Mouse (Mus musculus): ENCODE results near the gene Prokr1. TPM values are rescaled to one million over a fixed set of nuclear protein-coding genes. Genes with fewer than 3 reads are reported as not detected.
"Not testable (repeated sequence)": the region's sequence is repeated elsewhere in the genome, so short reads cannot be mapped to it uniquely, and the experiment has no call there.

The Prokr1 gene
- polyA plus RNA-seq (2015; fragmentation: Nextera tagmentation; extraction: Ambion mirVana) = 2.2 and 3.1 TPM in 2 replicates

DNA sequence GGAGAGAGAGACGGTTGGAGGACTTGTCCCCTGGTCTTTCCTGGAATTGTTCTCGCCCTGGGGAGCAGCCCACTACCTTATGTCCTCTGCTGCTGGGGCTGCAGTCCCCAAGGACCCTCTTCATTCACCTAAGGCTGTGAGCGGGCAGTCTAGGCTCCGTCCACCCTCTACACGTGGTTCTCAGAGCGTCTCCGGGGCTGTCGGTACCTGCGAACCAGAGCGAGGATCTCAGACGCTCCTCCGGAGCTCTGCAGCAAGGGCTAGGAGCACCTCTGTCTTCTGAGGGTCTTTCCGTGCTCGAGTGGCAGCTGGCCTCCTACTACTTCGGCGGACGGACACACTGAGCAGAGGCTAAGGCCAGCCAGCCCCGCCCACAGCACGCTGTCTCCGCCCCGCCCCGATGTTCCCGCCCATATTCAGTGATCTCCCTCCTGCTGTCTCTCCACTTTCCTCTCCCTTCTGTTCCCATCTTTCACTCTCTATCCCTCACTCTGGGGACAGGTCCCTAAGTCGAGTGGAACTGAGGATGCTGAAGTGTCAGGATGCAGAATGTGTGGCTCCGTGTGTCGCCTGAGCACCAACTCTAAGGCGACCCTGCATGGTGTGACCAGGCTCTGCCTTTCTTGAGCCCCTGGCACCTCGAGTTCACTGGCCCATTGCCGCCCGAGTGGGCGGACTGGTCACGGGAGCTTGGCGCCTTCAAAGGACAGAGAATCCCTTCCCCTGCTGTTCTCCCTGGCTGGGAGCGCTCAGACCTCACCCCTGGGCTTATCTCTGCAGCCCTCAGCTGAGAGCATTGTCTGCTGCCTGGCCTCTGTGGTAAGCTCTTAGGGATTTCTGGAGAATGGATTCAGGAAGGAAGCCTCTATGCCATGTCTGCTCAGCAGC lies at the start of gene Prokr1:
Gene Prokr1 (minus strand): TSS at position 350 of the 888 bp plus-strand sequence.
- H3K9me3 ChIP-seq = no peaks in the 10 kb centered on the region
- H3K36me3 ChIP-seq = no peaks in the 10 kb centered on the region
- peaks cover 22% of the 10 kb centered on the region for H3K4me1 ChIP-seq (replicated peaks)
- ATAC-seq (ENCODE audit: low FRiP score) = peak; percentile 89
- peak within 1 kb of the TSS; percentile 75 for H3K9ac ChIP-seq
- peaks cover 22% of the 10 kb centered on the region for H3K27me3 ChIP-seq
- H3K4me3 ChIP-seq = peak within 1 kb of the TSS; percentile 50
- 1% methylated on average over 34 of the region's 34 CpGs for WGBS
- peak within 1 kb of the TSS; percentile 63 for H3K27ac ChIP-seq
- peak within 1 kb of the TSS; percentile 83 for H3K4me2 ChIP-seq

DNA sequence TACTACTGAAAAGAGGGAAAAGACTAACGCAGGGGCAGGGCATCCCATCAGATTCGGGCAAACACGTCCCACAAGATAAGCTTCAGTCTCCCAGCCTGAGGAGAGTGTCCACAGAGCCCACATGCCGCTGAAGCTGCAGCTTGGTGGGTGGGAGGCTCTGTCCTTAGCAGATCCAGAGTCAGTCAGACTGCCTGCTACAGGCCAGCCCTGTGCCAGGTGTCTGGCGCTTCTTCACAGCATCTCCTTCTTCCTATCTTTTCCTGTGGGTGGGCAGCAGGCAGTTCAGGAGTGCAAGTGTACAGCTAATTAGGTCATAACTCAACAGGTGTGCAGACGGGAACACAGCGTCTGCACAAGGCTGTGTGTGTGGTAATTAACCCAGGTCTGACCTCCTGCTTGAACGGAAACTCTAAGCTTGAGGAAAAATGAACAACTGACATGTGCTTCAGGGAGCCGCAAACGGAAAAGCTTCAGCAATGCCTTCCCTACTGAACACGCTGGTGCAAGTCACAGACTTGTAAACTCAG lies 47.7 kb upstream of the Prokr1 start:
- Histone ChIP-seq H3K4me3 (no peak overlapping the region), H3K4me1 (replicated peaks) (no peaks in the 10 kb centered on the region), H3K27me3 (0 out of 2 replicates have a peak, but pooled peaks cover 5% of the 10 kb centered on the region), H3K9me3 (no peaks in the 10 kb centered on the region), H3K27ac (no peak overlapping the region), H3K4me2 (no peak overlapping the region), H3K9ac (no peak overlapping the region), H3K36me3 (peaks cover 11% of the 10 kb centered on the region)
- ATAC-seq (ENCODE audit: low FRiP score) = no peak
- 74% methylated on average over 11 of the region's 11 CpGs for WGBS

DNA sequence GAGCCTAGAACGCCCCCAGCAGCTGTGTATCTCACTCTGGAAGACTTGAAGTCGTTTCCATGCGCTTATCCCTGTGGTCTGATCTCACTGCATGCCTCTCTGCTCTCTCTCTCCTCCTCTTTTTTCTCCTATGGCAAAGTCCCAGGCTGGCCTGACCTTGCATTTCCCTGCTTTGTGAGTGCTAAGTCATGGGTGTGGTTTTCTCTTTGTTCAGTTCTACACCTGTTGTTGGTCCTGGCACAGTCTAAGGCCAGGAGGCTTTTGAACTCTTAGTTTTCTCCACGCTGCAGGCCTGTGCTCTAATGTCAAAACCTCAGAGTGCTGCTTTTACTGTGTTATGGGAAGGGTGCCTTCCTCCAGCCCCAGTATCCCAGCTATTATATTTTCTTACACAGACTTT lies 41.6 kb upstream of the Prokr1 start:
- no peak for ATAC-seq (ENCODE audit: low FRiP score)
- peaks cover 7% of the 10 kb centered on the region; the same call in 1 of the 2 replicates for H3K36me3 ChIP-seq
- no peak overlapping the region for H3K27ac ChIP-seq
- H3K27me3 ChIP-seq = no peaks in the 10 kb centered on the region
- no peaks in the 10 kb centered on the region for H3K4me1 ChIP-seq (replicated peaks)
- no peak overlapping the region for H3K4me2 ChIP-seq
- H3K9me3 ChIP-seq = no peaks in the 10 kb centered on the region
- no peak overlapping the region for H3K9ac ChIP-seq
- no peak overlapping the region for H3K4me3 ChIP-seq
- 80% methylated on average over 4 of the region's 4 CpGs for WGBS

DNA sequence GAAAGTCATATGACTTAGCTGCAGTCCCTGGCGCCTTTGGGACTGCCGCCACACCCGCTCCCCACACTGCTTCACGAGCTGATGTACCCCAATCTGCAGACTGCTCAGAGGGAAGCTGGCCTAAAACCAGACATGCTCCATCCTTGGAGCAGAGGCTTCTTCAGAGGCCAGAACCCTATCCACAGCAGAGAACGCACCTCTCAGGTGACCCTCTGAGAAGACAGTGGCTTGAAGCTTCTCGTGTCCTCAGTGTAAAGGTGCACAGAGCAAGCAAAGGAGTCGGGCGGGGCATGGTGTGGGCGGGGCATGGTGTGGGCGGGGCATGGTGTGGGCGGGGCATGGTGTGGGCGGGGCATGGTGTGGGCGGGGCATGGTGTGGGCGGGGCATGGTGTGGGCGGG lies 38.4 kb upstream of the Prokr1 start:
- 67% methylated on average over 14 of the region's 15 CpGs for WGBS
- not testable (repeated sequence) for H3K27me3 ChIP-seq; H3K36me3 ChIP-seq; ATAC-seq (ENCODE audit: low FRiP score); H3K4me2 ChIP-seq; H3K9me3 ChIP-seq; H3K4me1 ChIP-seq (replicated peaks); H3K27ac ChIP-seq; H3K4me3 ChIP-seq; H3K9ac ChIP-seq

DNA sequence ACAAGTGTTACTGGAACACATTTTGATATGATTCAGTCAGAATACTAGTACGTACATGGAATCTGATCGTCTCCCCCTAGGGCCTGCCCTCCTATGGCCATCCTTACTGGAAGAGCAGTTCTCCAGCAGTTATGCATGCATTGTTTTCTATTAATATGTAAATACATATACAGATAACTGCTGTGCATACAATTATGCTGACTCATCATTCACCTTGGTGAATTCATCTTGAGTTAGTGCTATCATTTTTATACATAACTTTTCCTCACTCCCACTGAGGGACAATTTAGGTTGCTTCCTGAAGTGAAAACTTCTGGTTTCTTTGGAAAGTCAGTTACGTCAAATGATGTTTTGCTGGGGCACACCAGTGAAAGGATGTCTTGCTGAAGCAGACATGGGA lies 32.6 kb upstream of the Prokr1 start:
- no peak for ATAC-seq (ENCODE audit: low FRiP score)

DNA sequence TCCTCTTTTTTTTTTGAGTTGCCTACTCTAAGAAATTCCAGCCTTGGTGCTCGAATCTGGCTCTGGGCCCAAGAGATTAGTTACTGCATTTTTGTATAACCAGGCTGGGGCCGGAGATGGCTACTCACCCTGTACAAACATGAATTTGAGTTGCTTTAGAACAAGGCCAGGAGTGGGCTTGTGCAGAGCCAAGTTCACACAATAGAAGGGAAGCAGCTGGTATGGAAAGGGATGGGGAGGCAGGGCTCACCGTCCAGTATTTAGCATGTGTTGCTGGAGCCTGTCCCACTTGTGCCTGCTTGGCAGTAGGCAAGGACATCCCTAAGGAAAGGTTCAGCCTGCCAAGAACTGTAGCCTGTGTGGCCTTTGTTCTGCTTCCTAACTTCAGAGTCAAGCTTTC lies 30.7 kb upstream of the Prokr1 start:
- H3K9ac ChIP-seq = no peak overlapping the region
- H3K4me2 ChIP-seq = no peak overlapping the region
- WGBS = 50% methylated on average over 3 of the region's 3 CpGs
- no peak overlapping the region for H3K4me3 ChIP-seq
- no peaks in the 10 kb centered on the region for H3K27me3 ChIP-seq
- no peaks in the 10 kb centered on the region for H3K9me3 ChIP-seq
- no peaks in the 10 kb centered on the region for H3K36me3 ChIP-seq
- ATAC-seq (ENCODE audit: low FRiP score) = peak; percentile 74
- peak overlapping the region; percentile 40; the same call in 1 of the 2 replicates for H3K27ac ChIP-seq
- 0 out of 2 replicates have a peak, but pooled peaks cover 4% of the 10 kb centered on the region for H3K4me1 ChIP-seq (replicated peaks)

More for the DNA sequence above, 32.6 kb upstream of the Prokr1 start:
- no peak overlapping the region for H3K4me3 ChIP-seq
- H3K4me2 ChIP-seq = no peak overlapping the region
- no peaks in the 10 kb centered on the region for H3K36me3 ChIP-seq
- 83% methylated on average over 3 of the region's 3 CpGs for WGBS
- H3K27me3 ChIP-seq = no peaks in the 10 kb centered on the region
- H3K9me3 ChIP-seq = no peaks in the 10 kb centered on the region
- H3K27ac ChIP-seq = no peak overlapping the region
- H3K9ac ChIP-seq = no peak overlapping the region
- 0 out of 2 replicates have a peak, but pooled peaks cover 4% of the 10 kb centered on the region for H3K4me1 ChIP-seq (replicated peaks)

DNA sequence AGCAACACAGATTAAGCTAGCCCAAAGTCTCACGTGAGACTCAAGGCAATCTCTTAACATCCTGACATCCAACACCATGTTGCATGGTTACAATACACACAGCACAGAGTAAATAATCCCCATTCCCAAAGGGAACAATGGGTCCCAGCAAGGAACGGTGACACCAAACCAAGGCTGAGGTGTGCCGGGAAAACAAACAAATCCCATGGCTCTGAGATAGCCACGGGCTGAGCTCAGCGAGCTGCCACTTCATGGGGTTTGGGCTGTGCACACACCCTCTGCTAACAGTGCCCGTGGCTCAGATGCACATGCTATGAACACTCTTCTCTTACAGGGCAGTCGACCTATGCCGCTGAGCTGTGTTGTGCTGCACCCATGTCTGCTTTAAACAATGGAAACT lies 27.5 kb upstream of the Prokr1 start:
- H3K4me2 ChIP-seq = no peak overlapping the region
- H3K4me1 ChIP-seq (replicated peaks) = peaks cover 4% of the 10 kb centered on the region; the same call in 1 of the 2 replicates
- no peaks in the 10 kb centered on the region for H3K36me3 ChIP-seq
- WGBS = 78% methylated on average over 8 of the region's 8 CpGs
- no peak for ATAC-seq (ENCODE audit: low FRiP score)
- H3K27ac ChIP-seq = no peak overlapping the region
- H3K9ac ChIP-seq = no peak overlapping the region
- no peak overlapping the region for H3K4me3 ChIP-seq
- H3K27me3 ChIP-seq = no peaks in the 10 kb centered on the region
- no peaks in the 10 kb centered on the region for H3K9me3 ChIP-seq

DNA sequence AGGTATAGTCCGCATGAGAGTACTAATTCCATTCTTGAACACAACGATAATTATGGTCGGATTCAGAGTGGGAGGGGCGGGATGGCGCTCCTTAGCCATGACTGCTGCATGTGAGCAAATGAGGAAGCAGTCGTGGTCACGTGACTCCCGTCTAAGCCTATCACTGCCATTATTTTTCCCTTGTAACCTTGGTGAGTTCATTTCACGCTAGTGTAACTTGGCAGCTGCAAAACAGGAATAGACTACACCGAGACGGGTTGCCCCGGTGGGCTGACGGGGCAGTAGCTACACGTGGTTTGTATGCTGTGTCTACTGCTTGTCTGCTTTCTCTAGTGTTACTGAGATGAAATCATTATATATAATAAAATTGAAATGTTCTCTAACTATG lies 25.1 kb upstream of the Prokr1 start:
- Histone ChIP-seq H3K4me2 (no peak overlapping the region), H3K4me1 (replicated peaks) (no peaks in the 10 kb centered on the region; the same call in 1 of the 2 replicates)

DNA sequence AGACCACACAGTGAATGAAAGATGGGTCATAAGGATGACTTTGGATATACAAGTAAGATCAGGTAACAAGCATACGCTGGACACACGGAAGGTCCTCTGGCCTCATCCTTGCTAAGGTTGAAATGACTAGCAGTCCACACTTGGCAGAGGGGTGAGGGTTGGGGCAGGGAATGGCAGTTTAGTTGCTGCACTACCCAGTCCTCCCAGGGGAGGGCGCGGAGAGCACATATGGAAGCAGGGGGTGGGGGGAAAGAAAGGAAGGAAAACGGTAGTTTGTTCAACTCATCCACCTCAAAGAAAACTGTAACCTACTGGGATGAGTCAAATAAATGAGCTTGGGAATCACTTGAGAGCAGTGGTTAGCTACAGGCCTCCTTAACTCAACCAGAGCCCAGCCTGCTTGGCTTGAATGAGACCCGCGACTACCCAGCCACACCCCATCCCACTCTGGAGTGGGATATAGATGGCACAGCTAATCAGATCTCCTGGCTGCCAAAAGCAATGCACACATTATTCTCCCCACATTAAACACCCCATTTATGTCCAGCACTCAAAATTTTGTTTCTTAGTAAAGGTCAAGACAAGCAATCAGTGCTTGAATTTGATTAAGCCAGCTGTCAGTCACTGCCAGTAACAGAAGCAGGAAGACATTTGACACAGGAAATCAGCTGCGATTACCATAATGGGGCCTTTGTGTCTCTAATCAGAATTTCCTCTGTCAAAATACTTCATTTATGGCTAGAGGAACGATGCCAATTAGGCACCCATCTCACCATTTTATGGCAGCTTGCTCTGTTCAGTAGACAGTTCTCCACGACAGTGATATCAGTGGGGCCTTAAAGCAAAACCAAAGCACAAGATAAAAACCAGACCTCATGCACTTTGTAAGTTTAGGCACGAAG lies 24.5 kb upstream of the Prokr1 start:
- Histone ChIP-seq H3K27ac (no peak overlapping the region), H3K4me2 (0 out of 2 replicates have a peak overlapping the region, but pooled peaks have one; percentile 11)

More for the DNA sequence above, 25.1 kb upstream of the Prokr1 start:
- H3K9ac ChIP-seq = no peak overlapping the region
- 0 out of 2 replicates have a peak, but pooled peaks cover 3% of the 10 kb centered on the region for H3K27me3 ChIP-seq
- H3K36me3 ChIP-seq = no peaks in the 10 kb centered on the region
- WGBS = 82% methylated on average over 14 of the region's 14 CpGs
- H3K4me3 ChIP-seq = no peak overlapping the region
- H3K27ac ChIP-seq = no peak overlapping the region
- no peaks in the 10 kb centered on the region for H3K9me3 ChIP-seq
- no peak for ATAC-seq (ENCODE audit: low FRiP score)

DNA sequence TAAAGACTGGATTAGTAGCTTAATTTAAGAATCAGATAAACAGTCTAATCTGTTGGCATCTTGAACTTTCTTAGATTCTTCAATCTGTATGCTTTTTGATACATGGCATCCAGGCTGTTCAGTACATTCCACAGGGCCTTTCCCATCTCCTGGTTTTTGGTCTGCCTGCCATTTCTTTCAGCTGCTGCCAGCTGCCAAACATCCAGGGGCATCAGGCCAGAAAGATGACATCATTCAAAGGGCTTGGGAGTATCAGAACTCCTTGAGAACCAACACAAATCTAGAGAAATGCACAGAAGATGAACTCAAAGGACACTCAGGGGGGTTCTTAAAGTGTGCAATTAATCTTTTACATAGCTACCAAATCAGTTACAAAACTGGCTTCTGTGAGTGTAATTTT lies 9.3 kb upstream of the Prokr1 start:
- no peak overlapping the region for H3K27ac ChIP-seq
- H3K9ac ChIP-seq = no peak overlapping the region
- H3K4me1 ChIP-seq (replicated peaks) = peaks cover 5% of the 10 kb centered on the region
- no peak overlapping the region for H3K4me3 ChIP-seq
- no peaks in the 10 kb centered on the region for H3K27me3 ChIP-seq
- no peak for ATAC-seq (ENCODE audit: low FRiP score)
- no peak overlapping the region for H3K4me2 ChIP-seq
- H3K9me3 ChIP-seq = no peaks in the 10 kb centered on the region
- no peaks in the 10 kb centered on the region for H3K36me3 ChIP-seq

More for the DNA sequence above, 24.5 kb upstream of the Prokr1 start:
- H3K4me3 ChIP-seq = no peak overlapping the region
- no peak overlapping the region for H3K9ac ChIP-seq
- no peaks in the 10 kb centered on the region for H3K36me3 ChIP-seq
- H3K4me1 ChIP-seq (replicated peaks) = no peaks in the 10 kb centered on the region; the same call in 1 of the 2 replicates
- H3K9me3 ChIP-seq = no peaks in the 10 kb centered on the region
- no peak for ATAC-seq (ENCODE audit: low FRiP score)
- H3K27me3 ChIP-seq = 0 out of 2 replicates have a peak, but pooled peaks cover 3% of the 10 kb centered on the region
- 61% methylated on average over 11 of the region's 11 CpGs for WGBS

DNA sequence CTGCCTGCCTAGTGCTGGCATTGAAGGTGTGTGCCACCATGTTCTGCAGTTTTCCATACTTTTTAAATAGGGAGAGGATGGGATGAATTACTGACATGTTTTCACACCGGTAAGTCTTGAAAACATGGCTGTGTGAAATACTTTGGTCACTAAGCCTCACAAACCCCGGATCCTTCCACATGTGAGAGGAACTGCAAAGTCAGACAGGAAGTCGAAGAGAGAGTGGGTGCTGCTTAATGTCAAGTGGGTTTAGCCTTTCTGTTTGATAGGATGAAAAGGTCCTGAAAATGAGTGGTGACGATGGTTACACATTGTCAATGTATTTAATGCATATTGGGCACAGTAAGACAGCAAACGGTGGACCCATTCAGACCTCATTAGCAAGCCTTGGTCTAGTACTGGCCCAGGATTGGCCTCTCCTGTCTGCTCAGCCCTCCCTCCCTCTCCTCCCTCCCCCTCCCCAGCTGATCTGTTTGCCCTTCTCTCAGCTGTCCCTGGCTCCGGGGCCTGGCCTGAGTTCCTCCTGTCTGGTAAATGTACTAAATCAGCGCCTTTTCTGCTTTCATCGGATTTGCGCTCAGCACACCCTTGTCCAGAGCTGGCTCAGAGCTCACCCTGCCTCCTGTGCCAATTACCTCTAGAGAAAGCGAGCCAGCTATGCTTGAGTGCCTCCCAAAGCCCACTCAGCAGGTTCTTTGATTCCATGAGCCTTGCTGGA lies 6.7 kb upstream of the Prokr1 start:
- H3K4me1 ChIP-seq (replicated peaks) = peaks cover 5% of the 10 kb centered on the region
- H3K27me3 ChIP-seq = no peaks in the 10 kb centered on the region
- ATAC-seq (ENCODE audit: low FRiP score) = peak; percentile 87
- WGBS = 37% methylated on average over 10 of the region's 10 CpGs
- no peaks in the 10 kb centered on the region for H3K9me3 ChIP-seq
- H3K4me2 ChIP-seq = no peak overlapping the region
- H3K4me3 ChIP-seq = no peak overlapping the region
- no peaks in the 10 kb centered on the region for H3K36me3 ChIP-seq
- H3K9ac ChIP-seq = no peak overlapping the region
- no peak overlapping the region; the same call in 1 of the 2 replicates for H3K27ac ChIP-seq
